8 mouse cellular contexts compared by ENCODE assay signal in the genomic region with DNA sequence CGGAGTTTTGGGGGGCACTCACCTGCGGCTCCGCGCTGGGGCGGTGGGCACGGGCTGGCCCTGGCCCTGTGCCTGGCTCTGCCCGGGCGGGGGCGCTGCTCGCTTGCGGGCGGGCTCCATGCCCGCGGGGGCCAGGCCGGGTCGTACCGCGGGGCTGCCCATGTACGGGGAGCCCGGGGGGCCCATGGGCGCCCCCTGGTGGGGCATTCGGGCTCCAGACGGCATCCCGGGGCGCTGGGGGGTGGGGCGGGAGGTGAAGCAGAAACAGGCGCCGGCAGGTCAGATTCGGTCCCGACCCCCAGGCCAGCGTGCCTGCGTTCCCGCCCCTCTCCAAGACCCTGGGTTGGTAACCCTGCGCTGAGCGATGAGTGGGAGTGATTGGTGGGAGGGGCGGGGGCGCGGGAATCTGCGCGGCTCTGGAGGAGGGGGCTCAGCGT. TPM values are rescaled to one million over a fixed set of nuclear protein-coding genes. Genes with fewer than 3 reads are reported as not detected.
A peak's percentile ranks its signal among the peaks of the same experiment; 100 is the strongest.
DNase-seq lines count a peak whose midpoint lies in the region; ATAC-seq and TF ChIP-seq lines count a peak whose summit lies in the region.

No protein-coding gene starts in this region.

- ATAC-seq in intestine, embryonic 15.5 days = peak; percentile 16; the same call in 1 of the 2 replicates
- no peak for ATAC-seq in lung, embryonic 14.5 days (ENCODE audit: insufficient read depth)
- no peak for ATAC-seq in megakaryocyte-erythroid progenitor cell, adult 5-6 weeks (replicated peaks; ENCODE audit: low FRiP score, low TSS enrichment, poor library complexity, severe bottlenecking)

- H3K9ac ChIP-seq in intestine, embryonic 15.5 days = peak overlapping the region; percentile 49
- H3K9ac ChIP-seq in lung, embryonic 14.5 days = peak overlapping the region; percentile 56

- no peaks in the 10 kb centered on the region for H3K36me3 ChIP-seq in spleen, adult 2 months (ENCODE audit: control insufficient read depth, insufficient read depth, low read length)
- peaks cover 4% of the 10 kb centered on the region for H3K36me3 ChIP-seq in intestine, embryonic 15.5 days
- peaks cover 16% of the 10 kb centered on the region for H3K36me3 ChIP-seq in lung, embryonic 14.5 days (ENCODE audit: insufficient read depth)

- intact Hi-C loops in gastrocnemius, postnatal 36 days (cut with DNase I) = no loop called here

- H3K9me3 ChIP-seq in intestine, embryonic 15.5 days = no peaks in the 10 kb centered on the region
- no peaks in the 10 kb centered on the region for H3K9me3 ChIP-seq in lung, embryonic 14.5 days (ENCODE audit: low read depth, low read length)

- peaks cover 22% of the 10 kb centered on the region for H3K4me1 ChIP-seq in spleen, adult 2 months (ENCODE audit: control insufficient read depth, insufficient read depth, insufficient read length)
- peaks cover 48% of the 10 kb centered on the region for H3K4me1 ChIP-seq in intestine, embryonic 15.5 days (replicated peaks)
- H3K4me1 ChIP-seq in lung, embryonic 14.5 days (ENCODE audit: insufficient read depth) = peaks cover 20% of the 10 kb centered on the region
- H3K4me1 ChIP-seq in olfactory bulb, adult 2 months (ENCODE audit: control insufficient read depth, insufficient read depth, low read length) = peaks cover 65% of the 10 kb centered on the region

- peak; percentile 40; the same call in 1 of the 2 replicates for TF ChIP-seq CTCF in spleen, adult 2 months (IDR thresholded peaks at IDR 0.05; ENCODE audit: extremely low read depth, insufficient read depth, insufficient read length, insufficient replicate concordance)
- peak; percentile 45 for TF ChIP-seq CTCF in lung, embryonic 14.5 days (IDR thresholded peaks at IDR 0.05; ENCODE audit: low read depth)
- peak; percentile 63 for TF ChIP-seq CTCF in olfactory bulb, adult 2 months (IDR thresholded peaks at IDR 0.05; ENCODE audit: insufficient read depth, low read depth, low read length)

- no peak for TF ChIP-seq POLR2A in spleen, adult 2 months (IDR thresholded peaks at IDR 0.05; ENCODE audit: low read depth, low read length)
- no peak for TF ChIP-seq POLR2A in olfactory bulb, adult 2 months (IDR thresholded peaks at IDR 0.05; ENCODE audit: insufficient read depth, low read depth, low read length)

- H3K27me3 ChIP-seq in spleen, adult 2 months (ENCODE audit: control insufficient read depth, insufficient read depth, low read length) = peaks cover 17% of the 10 kb centered on the region
- peaks cover 6% of the 10 kb centered on the region; the same call in 1 of the 2 replicates for H3K27me3 ChIP-seq in intestine, embryonic 15.5 days (replicated peaks)
- peaks cover 6% of the 10 kb centered on the region; the same call in 1 of the 2 replicates for H3K27me3 ChIP-seq in lung, embryonic 14.5 days (ENCODE audit: insufficient read depth, low read length)

- peak overlapping the region; percentile 91 for H3K4me2 ChIP-seq in intestine, embryonic 15.5 days (replicated peaks)
- H3K4me2 ChIP-seq in lung, embryonic 14.5 days = peak overlapping the region; percentile 95

- WGBS in spleen, adult 2 months = 3% methylated on average over 41 of the region's 41 CpGs
- WGBS in intestine, embryonic 15.5 days = under 1% methylated on average over 40 of the region's 41 CpGs
- under 1% methylated on average over 41 of the region's 41 CpGs for WGBS in lung, embryonic 14.5 days
- under 1% methylated on average over 41 of the region's 41 CpGs for WGBS in olfactory bulb, adult 2 months

- H3K4me3 ChIP-seq in spleen, adult 2 months (ENCODE audit: extremely low read depth, insufficient read depth, insufficient read length) = peak overlapping the region; percentile 38; the same call in 1 of the 2 replicates
- H3K4me3 ChIP-seq in intestine, embryonic 15.5 days (replicated peaks) = peak overlapping the region; percentile 44
- peak overlapping the region; percentile 44 for H3K4me3 ChIP-seq in lung, embryonic 14.5 days (ENCODE audit: low read depth, low read length)
- H3K4me3 ChIP-seq in olfactory bulb, adult 2 months (ENCODE audit: insufficient read depth, low read depth, low read length) = peak overlapping the region; percentile 64

- peak in 1 of 2 experiments; percentile 50 for DNase-seq in spleen, adult 2 months (ENCODE audit: low read depth in 1 of 2, low spot score in 2 of 2)
- DNase-seq in spleen, adult 12 weeks (ENCODE audit: low spot score) = no peak
- DNase-seq in cerebellum, postnatal 25 days = peak; percentile 61 to 78
- peak; percentile 59 to 64 for DNase-seq in gastrocnemius, postnatal 36 days
- DNase-seq in lung, embryonic 14.5 days = peak; percentile 73

- H3K27ac ChIP-seq in spleen, adult 2 months (ENCODE audit: insufficient read depth, low read length) = no peak overlapping the region
- H3K27ac ChIP-seq in intestine, embryonic 15.5 days = no peak overlapping the region
- H3K27ac ChIP-seq in lung, embryonic 14.5 days (ENCODE audit: low read depth) = no peak overlapping the region
- H3K27ac ChIP-seq in olfactory bulb, adult 2 months (ENCODE audit: insufficient read depth, low read depth, low read length) = peak overlapping the region; percentile 40; the same call in 1 of the 2 replicates

RNA-seq across cellular contexts. Expression of a gene that starts 12.0 kb away (rescaled TPM):
- 30.0 and 38.9 TPM in 2 replicates for polyA plus RNA-seq in spleen, adult 2 months (2012; rRNA removed)
- 10 to 100 TPM in 1 of 2 experiments, 1 to 10 TPM in 1; 7.2 to 10.8 TPM for total RNA-seq in gastrocnemius, postnatal 36 days (2021)
- 14.7 and 16.0 TPM in 2 replicates for polyA plus RNA-seq in intestine, embryonic 15.5 days (2015; fragmentation: Nextera tagmentation; extraction: Ambion mirVana)
- 12.2 and 14.2 TPM in 2 replicates for polyA plus RNA-seq in lung, embryonic 14.5 days (2014; fragmentation: Nextera tagmentation; extraction: Ambion mirVana)
- polyA plus RNA-seq in olfactory bulb, adult 2 months (2012; ENCODE audit: insufficient read depth, insufficient read length, low replicate concordance, missing spikeins) = not detected in 2 replicates
- total RNA-seq in megakaryocyte-erythroid progenitor cell, adult 5-6 weeks (2014; fragmentation: Nextera tagmentation) = 12.0 and 14.7 TPM in 2 replicates
- 14.5 and 22.5 TPM in 2 replicates for total RNA-seq in megakaryocyte-erythroid progenitor cell, adult 5-6 weeks (2017)

RNA-seq across cellular contexts. Expression of a gene that starts 21.3 kb away (rescaled TPM):
- polyA plus RNA-seq in spleen, adult 2 months (2012; rRNA removed) = 30.6 and 43.3 TPM in 2 replicates
- 100 to 1,000 TPM in 1 of 2 experiments, 10 to 100 TPM in 1; 94.7 to 104 TPM for total RNA-seq in gastrocnemius, postnatal 36 days (2021)
- polyA plus RNA-seq in intestine, embryonic 15.5 days (2015; fragmentation: Nextera tagmentation; extraction: Ambion mirVana) = 86.0 and 87.1 TPM in 2 replicates
- polyA plus RNA-seq in lung, embryonic 14.5 days (2014; fragmentation: Nextera tagmentation; extraction: Ambion mirVana) = 119 and 120 TPM in 2 replicates
- not detected in 2 replicates for polyA plus RNA-seq in olfactory bulb, adult 2 months (2012; ENCODE audit: insufficient read depth, insufficient read length, low replicate concordance, missing spikeins)
- 70.2 and 80.7 TPM in 2 replicates for total RNA-seq in megakaryocyte-erythroid progenitor cell, adult 5-6 weeks (2014; fragmentation: Nextera tagmentation)
- total RNA-seq in megakaryocyte-erythroid progenitor cell, adult 5-6 weeks (2017) = 122 and 164 TPM in 2 replicates

RNA-seq across cellular contexts. Expression of a gene that starts 25.6 kb away (rescaled TPM):
- polyA plus RNA-seq in spleen, adult 2 months (2012; rRNA removed) = 2.5 and 3.4 TPM in 2 replicates
- total RNA-seq in gastrocnemius, postnatal 36 days (2021) = 100 to 1,000 TPM; 167 to 178 TPM
- polyA plus RNA-seq in intestine, embryonic 15.5 days (2015; fragmentation: Nextera tagmentation; extraction: Ambion mirVana) = 15.5 and 18.4 TPM in 2 replicates
- polyA plus RNA-seq in lung, embryonic 14.5 days (2014; fragmentation: Nextera tagmentation; extraction: Ambion mirVana) = 37.2 and 39.1 TPM in 2 replicates
- not detected in 2 replicates for polyA plus RNA-seq in olfactory bulb, adult 2 months (2012; ENCODE audit: insufficient read depth, insufficient read length, low replicate concordance, missing spikeins)
- not detected in 2 replicates for total RNA-seq in megakaryocyte-erythroid progenitor cell, adult 5-6 weeks (2014; fragmentation: Nextera tagmentation)
- not detected in 2 replicates for total RNA-seq in megakaryocyte-erythroid progenitor cell, adult 5-6 weeks (2017)

RNA-seq across cellular contexts. Expression of a gene that starts 42.0 kb away (rescaled TPM):
- not detected in 2 replicates for polyA plus RNA-seq in spleen, adult 2 months (2012; rRNA removed)
- not detected for total RNA-seq in gastrocnemius, postnatal 36 days (2021)
- polyA plus RNA-seq in intestine, embryonic 15.5 days (2015; fragmentation: Nextera tagmentation; extraction: Ambion mirVana) = 0.05 and 0.08 TPM in 2 replicates
- polyA plus RNA-seq in lung, embryonic 14.5 days (2014; fragmentation: Nextera tagmentation; extraction: Ambion mirVana) = not detected in 2 replicates
- not detected in 2 replicates for polyA plus RNA-seq in olfactory bulb, adult 2 months (2012; ENCODE audit: insufficient read depth, insufficient read length, low replicate concordance, missing spikeins)
- total RNA-seq in megakaryocyte-erythroid progenitor cell, adult 5-6 weeks (2014; fragmentation: Nextera tagmentation) = not detected in 2 replicates
- not detected in 2 replicates for total RNA-seq in megakaryocyte-erythroid progenitor cell, adult 5-6 weeks (2017)

RNA-seq across cellular contexts. Expression of a gene that starts 57.8 kb away (rescaled TPM):
- polyA plus RNA-seq in spleen, adult 2 months (2012; rRNA removed) = 0.07 and 0.08 TPM in 2 replicates
- total RNA-seq in gastrocnemius, postnatal 36 days (2021) = 10 to 100 TPM; 72.9 to 76.9 TPM
- 0.33 and 0.40 TPM in 2 replicates for polyA plus RNA-seq in intestine, embryonic 15.5 days (2015; fragmentation: Nextera tagmentation; extraction: Ambion mirVana)
- 0.29 and 0.42 TPM in 2 replicates for polyA plus RNA-seq in lung, embryonic 14.5 days (2014; fragmentation: Nextera tagmentation; extraction: Ambion mirVana)
- polyA plus RNA-seq in olfactory bulb, adult 2 months (2012; ENCODE audit: insufficient read depth, insufficient read length, low replicate concordance, missing spikeins) = not detected in 2 replicates
- not detected in 2 replicates for total RNA-seq in megakaryocyte-erythroid progenitor cell, adult 5-6 weeks (2014; fragmentation: Nextera tagmentation)
- not detected in 2 replicates for total RNA-seq in megakaryocyte-erythroid progenitor cell, adult 5-6 weeks (2017)

Comparison
In these comparisons a context has a peak if more than half of its experiments do, and no peak if none do; other contexts are left out.
1. RNA of a gene that starts 12.0 kb away (polyA plus RNA-seq): 30.0 to 38.9 TPM in spleen, adult 2 months, 14.7 to 16.0 TPM in intestine, embryonic 15.5 days and 12.2 to 14.2 TPM in lung, embryonic 14.5 days; not detected in olfactory bulb, adult 2 months; every median in the first group is over 10 times any median in the second.
2. Peak in every context shown above with its lines, with median percentiles within 50 percentile points of each other: H3K4me3 ChIP-seq and CTCF ChIP-seq.